Mouse (Mus musculus) cerebellum, adult 2 months (tissue): ENCODE data around the gene Rtn4ip1.

Experiments
- CTCF ChIP-seq: fragments of 200-500 bp; IDR thresholded peaks from 2 replicates; pipeline ENCODE4 v1.5.1; 2011; ENCODE audit warnings: low read depth, mild to moderate bottlenecking, control low read depth, low read length, moderate library complexity, borderline replicate concordance; ENCODE audit not compliant: insufficient read depth
- POLR2A ChIP-seq: fragments of 200-500 bp; IDR thresholded peaks from 2 replicates; pipeline ENCODE4 v1.6.1; 2011; ENCODE audit warnings: low read length, control low read depth, borderline replicate concordance; ENCODE audit not compliant: insufficient read depth

- TF ChIP-seq POLR2A (no peak), CTCF (no peak)
These were observed 78.5 kb downstream of the Rtn4ip1 start for GRCm38 (mm10) chr10:43980080-43980479.
